Mouse (Mus musculus) intestine, postnatal 0 days (tissue): Measurements from ENCODE around the gene Gtf2h4. TPM values are rescaled to one million over a fixed set of nuclear protein-coding genes. Genes with fewer than 3 reads are reported as not detected.

Experiments
- ATAC-seq: fragments of 200-750 bp; cut with Nextera tagmentation; 2 replicates; pipeline ENCODE4 v1.8.0; 2017; ENCODE audit warnings: mild to moderate bottlenecking, moderate TSS enrichment, moderate library complexity
- H3K27ac ChIP-seq: fragments of 300-500 bp; sonication (generic); 2 replicates; pipeline ENCODE4 v1.5.1; 2014; ENCODE audit warnings: mild to moderate bottlenecking, low read depth, low read length, moderate library complexity
- H3K27me3 ChIP-seq: fragments of 300-500 bp; sonication (generic); replicated peaks from 2 replicates; pipeline ENCODE4 v1.6.1; 2014; ENCODE audit warnings: low read length, mixed read lengths; ENCODE audit not compliant: control insufficient read depth, insufficient read depth
- H3K36me3 ChIP-seq: fragments of 300-500 bp; sonication (generic); 2 replicates; pipeline ENCODE4 v1.6.1; 2014; ENCODE audit warnings: mild to moderate bottlenecking, moderate library complexity; ENCODE audit not compliant: control insufficient read depth, insufficient read depth
- H3K4me1 ChIP-seq: fragments of 300-500 bp; sonication (generic); replicated peaks from 2 replicates; pipeline ENCODE4 v1.6.1; 2014; ENCODE audit warnings: antibody characterized with exemption, low read length, mixed read lengths; ENCODE audit not compliant: control insufficient read depth, insufficient read depth
- H3K4me2 ChIP-seq: fragments of 300-500 bp; sonication (generic); replicated peaks from 2 replicates; pipeline ENCODE4 v1.6.1; 2014; ENCODE audit warnings: low read depth, mild to moderate bottlenecking, moderate library complexity
- H3K4me3 ChIP-seq: fragments of 300-500 bp; sonication (generic); 2 replicates; pipeline ENCODE4 v1.5.1; 2014; ENCODE audit warnings: low read depth, low read length
- H3K9ac ChIP-seq: fragments of 300-500 bp; sonication (generic); 2 replicates; pipeline ENCODE4 v1.6.1; 2014; ENCODE audit warnings: mild to moderate bottlenecking, low read depth, low read length
- H3K9me3 ChIP-seq: fragments of 300-500 bp; sonication (generic); 2 replicates; pipeline ENCODE4 v1.6.1; 2016; ENCODE audit warnings: mixed run types; ENCODE audit not compliant: control insufficient read depth
- CTCF ChIP-seq: sonication (generic); IDR thresholded peaks from 2 replicates; pipeline ENCODE4 v1.5.1; 2016; ENCODE audit warnings: low read depth, mild to moderate bottlenecking, control low read depth, antibody characterized with exemption, moderate library complexity
- WGBS: fragments of 180-500 bp; shearing (Covaris S2); extraction: QIAGEN DNeasy Blood & Tissue Kit; methylation state at CpG from one replicate; pipeline ENCODE4 v1.1.7; 2014; 5-methylcytosine and 5-hydroxymethylcytosine counted together
- polyA plus RNA-seq: library from polyadenylated mRNA; unstranded; fragments of >200 nt; fragmentation: Nextera tagmentation; extraction: Ambion mirVana; gene quantifications from 2 replicates; pipeline ENCODE4 v1.2.1, GENCODE M21; 2015

Gtf2h4 gene
- polyA plus RNA-seq, 1 experiment from 2014 or later = 18.1 TPM

DNA sequence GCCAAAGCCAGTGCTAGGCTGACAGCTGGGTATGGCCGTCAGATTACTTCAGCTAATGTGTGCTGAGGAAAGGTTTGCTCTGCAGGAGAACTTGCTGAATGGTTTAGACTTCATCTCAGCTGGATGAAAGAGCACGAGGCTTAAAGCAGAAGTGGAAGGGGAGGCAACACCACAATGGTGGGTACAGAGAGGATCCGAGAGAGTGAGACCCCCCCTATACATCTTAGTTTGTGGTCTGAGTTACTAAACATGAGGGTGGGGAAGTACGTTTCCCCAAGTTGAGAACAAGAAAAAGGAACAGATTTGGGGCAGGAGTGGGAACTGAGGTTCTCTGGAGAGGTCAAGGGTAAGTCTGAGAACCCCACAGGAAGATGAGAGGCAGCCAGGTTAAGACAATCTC is 18.8 kb upstream of the Gtf2h4 start:
- Histone ChIP-seq H3K9ac (no peak overlapping the region), H3K9me3 (no peaks in the 10 kb centered on the region), H3K27ac (no peak overlapping the region), H3K36me3 (peaks cover 66% of the 10 kb centered on the region), H3K4me2 (no peak overlapping the region), H3K4me3 (no peak overlapping the region), H3K27me3 (no peaks in the 10 kb centered on the region), H3K4me1 (0 out of 2 replicates have a peak, but pooled peaks cover 4% of the 10 kb centered on the region)
- WGBS = 84% methylated on average over 4 of the region's 4 CpGs
- no peak for ATAC-seq
- no peak for TF ChIP-seq CTCF

DNA sequence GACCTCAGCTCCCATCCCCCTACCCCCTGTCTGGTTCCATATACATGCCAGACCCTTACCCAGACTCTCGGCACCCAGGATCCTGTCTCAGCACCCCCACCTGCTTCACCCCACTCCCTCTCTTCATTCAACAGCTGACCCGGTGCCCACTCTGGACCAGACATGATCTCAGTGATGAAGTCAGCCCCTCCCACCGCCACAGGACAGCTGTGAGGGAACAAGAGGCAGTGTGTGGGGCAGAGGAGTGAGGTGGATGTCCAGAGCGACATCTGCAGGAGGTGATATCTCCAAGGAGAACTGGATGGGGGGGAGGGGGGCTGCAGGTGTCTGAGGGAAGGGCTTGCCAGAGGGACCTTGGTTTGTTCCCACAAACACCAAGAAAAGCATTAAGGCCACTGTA is 18.3 kb upstream of the Gtf2h4 start:
- TF ChIP-seq CTCF = no peak

DNA sequence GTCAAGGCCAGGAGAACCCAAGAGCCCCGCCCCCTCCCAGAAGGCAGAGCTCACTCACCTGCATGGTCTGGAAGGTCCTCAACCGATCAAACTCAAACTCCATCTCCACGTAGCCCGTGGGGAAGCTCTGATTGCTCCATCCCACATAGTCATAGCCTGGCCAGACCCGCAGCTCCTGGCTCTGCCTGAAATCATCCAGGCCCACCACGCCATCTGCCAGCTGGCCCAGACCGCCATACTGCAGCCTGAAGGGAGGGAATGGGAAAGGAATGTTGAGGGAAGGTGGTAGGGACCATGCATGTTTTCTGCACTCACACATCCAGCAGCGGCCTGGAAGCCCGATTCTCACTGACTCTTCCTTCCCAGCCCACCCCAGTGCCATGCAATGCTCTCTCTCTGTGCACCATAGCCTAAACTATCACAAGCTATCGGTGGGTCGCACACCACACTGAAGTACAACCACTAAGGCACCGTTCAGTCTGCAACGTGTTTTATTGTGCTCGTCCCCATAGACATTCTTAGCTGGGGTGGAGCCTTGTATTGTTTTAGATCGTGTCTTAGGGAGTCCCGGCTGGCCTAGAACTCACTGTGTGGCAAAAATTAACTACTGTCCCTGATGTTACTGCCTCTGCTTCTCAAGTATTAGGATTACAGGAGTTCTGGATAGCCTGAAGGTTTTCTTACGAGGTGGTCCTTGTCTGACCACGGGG is 16.6 kb upstream of the Gtf2h4 start:
- ATAC-seq = no peak
- H3K4me3 ChIP-seq = no peak overlapping the region
- H3K4me2 ChIP-seq = no peak overlapping the region
- no peak overlapping the region for H3K27ac ChIP-seq
- peaks cover 86% of the 10 kb centered on the region for H3K36me3 ChIP-seq
- WGBS = 90% methylated on average over 18 of the region's 18 CpGs
- H3K9me3 ChIP-seq = no peaks in the 10 kb centered on the region
- TF ChIP-seq CTCF = no peak
- no peaks in the 10 kb centered on the region for H3K4me1 ChIP-seq
- H3K27me3 ChIP-seq = no peaks in the 10 kb centered on the region
- no peak overlapping the region for H3K9ac ChIP-seq

More for the DNA sequence above, 18.3 kb upstream of the Gtf2h4 start:
- WGBS = 90% methylated on average over 4 of the region's 4 CpGs
- ATAC-seq = no peak
- Histone ChIP-seq H3K4me3 (no peak overlapping the region), H3K9ac (no peak overlapping the region), H3K9me3 (no peaks in the 10 kb centered on the region), H3K4me2 (no peak overlapping the region), H3K27me3 (no peaks in the 10 kb centered on the region), H3K4me1 (0 out of 2 replicates have a peak, but pooled peaks cover under 1% of the 10 kb centered on the region), H3K36me3 (peaks cover 71% of the 10 kb centered on the region), H3K27ac (no peak overlapping the region)

DNA sequence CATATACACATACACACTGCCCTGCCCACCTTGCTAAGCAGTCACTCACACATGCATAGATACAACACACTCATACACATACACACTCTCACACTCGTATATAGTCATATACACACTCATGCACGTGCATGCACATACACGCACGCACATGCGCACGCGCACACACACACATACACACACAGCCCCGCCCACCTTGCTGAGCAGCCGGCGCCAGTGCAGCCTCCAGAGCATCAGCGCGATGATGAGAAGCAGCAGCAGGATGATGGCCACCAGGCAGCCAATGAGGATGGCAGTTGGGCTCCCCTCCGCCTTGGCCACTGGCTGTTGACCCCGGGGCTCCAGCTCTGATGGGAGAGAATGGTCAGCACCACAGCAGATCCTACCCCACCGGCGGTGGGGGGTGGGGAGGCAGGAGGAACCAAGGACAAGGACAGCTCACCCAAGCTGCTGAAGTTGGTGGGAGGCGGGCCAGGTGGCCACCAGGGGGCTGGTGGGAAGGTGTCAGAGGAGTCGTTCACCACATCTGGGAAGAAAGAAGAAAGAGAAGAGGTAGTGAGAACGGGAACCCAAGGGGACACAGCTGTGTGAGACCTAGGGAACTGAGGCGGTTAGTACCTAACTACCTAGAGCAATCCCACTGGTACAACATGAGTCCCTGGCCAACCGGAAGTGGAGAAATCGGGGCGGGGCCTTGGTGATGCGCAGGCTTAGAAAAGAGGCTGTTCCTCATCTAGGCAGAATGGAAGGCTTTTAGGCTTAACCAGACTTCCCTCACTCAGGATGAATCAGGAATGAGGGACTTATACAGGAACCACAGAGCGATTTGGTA is 15.0 kb upstream of the Gtf2h4 start:
- H3K36me3 ChIP-seq = peaks cover 97% of the 10 kb centered on the region
- no peaks in the 10 kb centered on the region for H3K4me1 ChIP-seq
- no peak for TF ChIP-seq CTCF
- no peaks in the 10 kb centered on the region for H3K27me3 ChIP-seq
- WGBS = 82% methylated on average over 25 of the region's 25 CpGs
- H3K9ac ChIP-seq = no peak overlapping the region
- no peak for ATAC-seq
- H3K4me3 ChIP-seq = no peak overlapping the region
- no peak overlapping the region for H3K4me2 ChIP-seq
- H3K9me3 ChIP-seq = no peaks in the 10 kb centered on the region
- H3K27ac ChIP-seq = peak overlapping the region; percentile 21; the same call in 1 of the 2 replicates

DNA sequence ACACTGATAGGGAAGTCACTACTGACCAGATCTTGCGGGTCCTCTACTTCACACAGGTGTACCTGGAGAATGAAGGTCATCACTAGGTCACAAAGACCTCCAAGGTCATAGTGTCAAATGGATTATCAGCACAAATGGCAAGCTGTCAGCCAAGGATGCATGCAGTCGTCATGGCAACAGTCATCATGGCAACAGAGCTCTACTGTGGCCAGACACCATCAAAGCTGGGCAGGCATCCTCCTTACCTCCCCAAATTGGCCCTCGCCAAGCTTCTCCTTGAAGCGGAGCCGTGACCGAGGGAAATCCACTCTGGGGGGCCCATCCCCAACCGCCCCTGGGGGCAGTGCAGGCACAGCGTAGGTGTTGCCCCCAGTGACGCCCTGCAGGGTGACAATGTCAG is 11.5 kb upstream of the Gtf2h4 start:
- Histone ChIP-seq H3K27me3 (no peaks in the 10 kb centered on the region), H3K27ac (no peak overlapping the region), H3K4me3 (no peak overlapping the region), H3K36me3 (peaks cover 78% of the 10 kb centered on the region), H3K4me1 (no peaks in the 10 kb centered on the region), H3K9ac (no peak overlapping the region), H3K9me3 (no peaks in the 10 kb centered on the region), H3K4me2 (no peak overlapping the region)
- 75% methylated on average over 9 of the region's 9 CpGs for WGBS
- TF ChIP-seq CTCF = no peak
- ATAC-seq = no peak

DNA sequence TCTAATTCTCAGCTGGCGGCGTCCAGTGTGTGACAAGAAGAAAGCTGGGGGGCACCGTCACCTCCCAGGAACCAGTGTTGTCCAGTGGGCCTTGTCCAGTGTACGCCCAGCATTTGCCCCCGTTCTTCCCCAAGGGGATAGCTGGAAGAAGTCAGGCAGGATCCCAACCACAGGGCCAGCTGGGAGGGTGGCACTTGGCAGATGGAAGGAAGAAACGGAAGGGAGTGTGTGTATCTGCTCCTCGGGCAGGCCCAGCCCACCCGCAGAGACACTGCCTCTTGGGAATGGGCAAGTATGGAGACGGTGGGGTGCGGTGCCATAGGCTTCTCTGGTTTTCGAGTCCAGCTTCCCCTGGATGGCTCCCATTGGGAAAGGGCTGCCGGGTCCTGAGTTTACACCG is 8.4 kb upstream of the Gtf2h4 start:
- Histone ChIP-seq H3K9ac (no peak overlapping the region), H3K9me3 (no peaks in the 10 kb centered on the region), H3K36me3 (peaks cover 47% of the 10 kb centered on the region), H3K4me1 (no peaks in the 10 kb centered on the region), H3K4me3 (no peak overlapping the region), H3K4me2 (no peak overlapping the region), H3K27me3 (no peaks in the 10 kb centered on the region), H3K27ac (no peak overlapping the region)
- TF ChIP-seq CTCF = no peak
- no peak for ATAC-seq
- 88% methylated on average over 13 of the region's 13 CpGs for WGBS
